Mouse (Mus musculus): ENCODE measurements around the gene Btbd35f21. TPM values are rescaled to one million over a fixed set of nuclear protein-coding genes. Genes with fewer than 3 reads are reported as not detected.
"Not testable (repeated sequence)": the region's sequence is repeated elsewhere in the genome, so short reads cannot be mapped to it uniquely, and the experiment has no call there.

Gene Btbd35f21
- not detected in 2 replicates for polyA plus RNA-seq (2014; fragmentation: Nextera tagmentation; extraction: Ambion mirVana)

GRCm38 (mm10) chrX:32725809-32726208 is at the start of gene Btbd35f21:
Gene Btbd35f21 (plus strand): TSS chrX:32726109.
- H3K9ac ChIP-seq, H3K27ac ChIP-seq: not testable (repeated sequence)
- no CpG with 5 or more reads among the region's 2 CpGs for WGBS

More at GRCm38 (mm10) chrX:32725809-32726208, at the start of gene Btbd35f21:
- H3K36me3 ChIP-seq (replicated peaks; ENCODE audit: control insufficient read depth, insufficient read depth); H3K4me3 ChIP-seq (replicated peaks; ENCODE audit: low read length); ATAC-seq (ENCODE audit: low FRiP score); H3K27me3 ChIP-seq (ENCODE audit: control insufficient read depth, insufficient read depth, low read length); H3K9me3 ChIP-seq (ENCODE audit: control insufficient read depth, low read length); H3K4me2 ChIP-seq (replicated peaks); H3K4me1 ChIP-seq (replicated peaks; ENCODE audit: control insufficient read depth, insufficient read depth, low read length); DNase-seq (ENCODE audit: low spot score): not testable (repeated sequence)

Other genes with a start within 250 kb of the Btbd35f21 start
- gene Btbd35f1, start 166.1 kb upstream of the Btbd35f21 start, polyA plus RNA-seq (2014; fragmentation: Nextera tagmentation; extraction: Ambion mirVana), result not detected in 2 replicates
- not detected in 2 replicates for gene Gm5926, start 75.4 kb upstream of the Btbd35f21 start, polyA plus RNA-seq (2014; fragmentation: Nextera tagmentation; extraction: Ambion mirVana)
- not detected in 2 replicates for gene Btbd35f30, start 168.5 kb downstream of the Btbd35f21 start, polyA plus RNA-seq (2014; fragmentation: Nextera tagmentation; extraction: Ambion mirVana)
- not detected in 2 replicates for gene Gm21789, start 215.7 kb downstream of the Btbd35f21 start, polyA plus RNA-seq (2014; fragmentation: Nextera tagmentation; extraction: Ambion mirVana)
- gene Btbd35f5, start 247.8 kb downstream of the Btbd35f21 start, polyA plus RNA-seq (2014; fragmentation: Nextera tagmentation; extraction: Ambion mirVana), result not detected in 2 replicates

Data from hindbrain, embryonic 14.5 days (tissue).